8 mouse cellular contexts compared by ENCODE assay signal in the genomic region with DNA sequence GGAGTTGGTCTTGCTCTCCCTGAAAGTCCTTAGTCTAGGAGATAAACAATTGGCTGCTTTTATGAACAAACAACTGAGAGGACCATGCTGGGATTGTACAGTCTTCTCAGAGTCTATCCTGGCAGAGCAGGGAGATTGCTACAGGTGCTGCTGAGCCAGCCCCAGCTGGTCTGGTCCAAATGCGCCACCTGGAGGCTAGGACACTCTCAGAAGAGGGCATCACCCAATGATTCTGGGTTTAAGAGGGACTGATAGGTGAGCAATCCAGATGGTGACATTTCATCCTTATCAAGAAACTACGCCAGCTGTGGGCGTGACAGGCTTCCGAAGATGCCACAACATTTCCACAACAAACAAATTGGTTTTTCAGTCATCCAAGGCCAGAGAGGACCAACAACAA. TPM values are rescaled to one million over a fixed set of nuclear protein-coding genes. Genes with fewer than 3 reads are reported as not detected.
A peak's percentile ranks its signal among the peaks of the same experiment; 100 is the strongest.
DNase-seq lines count a peak whose midpoint lies in the region; ATAC-seq and TF ChIP-seq lines count a peak whose summit lies in the region.

No protein-coding gene starts in this region.

- H3K9ac ChIP-seq in heart, embryonic 11.5 days (ENCODE audit: low read depth, low read length) = no peak overlapping the region
- no peak overlapping the region for H3K9ac ChIP-seq in limb, embryonic 14.5 days (ENCODE audit: low read depth, low read length, severe bottlenecking)
- H3K9ac ChIP-seq in stomach, embryonic 15.5 days = no peak overlapping the region

- H3K27ac ChIP-seq in heart, embryonic 11.5 days (ENCODE audit: low read depth, low read length) = no peak overlapping the region
- no peak overlapping the region for H3K27ac ChIP-seq in limb, embryonic 14.5 days (replicated peaks; ENCODE audit: low read depth, low read length)
- no peak overlapping the region for H3K27ac ChIP-seq in stomach, embryonic 15.5 days

- peak; percentile 39 to 76 for DNase-seq in heart, adult 18-20 months
- DNase-seq in cerebellum, adult 9-11 months = peak; percentile 31
- DNase-seq in frontal cortex, postnatal 14 days (ENCODE audit: low spot score in 2 of 2) = peak; percentile 23 to 55
- DNase-seq in kidney, adult 9 months = peak; percentile 77
- peak; percentile 48 for DNase-seq in limb, embryonic 14.5 days (ENCODE audit: low spot score)
- DNase-seq in neural tube, embryonic 10.5 days (ENCODE audit: extremely low spot score, low spot score) = peak; percentile 59

- no peak overlapping the region for H3K4me3 ChIP-seq in heart, embryonic 11.5 days (ENCODE audit: low read depth, low read length)
- H3K4me3 ChIP-seq in limb, embryonic 14.5 days (replicated peaks; ENCODE audit: low read length) = no peak overlapping the region
- no peak overlapping the region for H3K4me3 ChIP-seq in stomach, embryonic 15.5 days (replicated peaks)

- H3K36me3 ChIP-seq in heart, embryonic 11.5 days (ENCODE audit: control insufficient read depth, insufficient read depth, low read length) = no peaks in the 10 kb centered on the region
- H3K36me3 ChIP-seq in limb, embryonic 14.5 days (ENCODE audit: control insufficient read depth, insufficient read depth, low read length) = no peaks in the 10 kb centered on the region
- no peaks in the 10 kb centered on the region for H3K36me3 ChIP-seq in stomach, embryonic 15.5 days

- no peaks in the 10 kb centered on the region for H3K9me3 ChIP-seq in heart, embryonic 11.5 days (replicated peaks; ENCODE audit: control insufficient read depth, low read length)
- H3K9me3 ChIP-seq in limb, embryonic 14.5 days (ENCODE audit: control insufficient read depth, low read length) = no peaks in the 10 kb centered on the region
- no peaks in the 10 kb centered on the region for H3K9me3 ChIP-seq in stomach, embryonic 15.5 days

- no peaks in the 10 kb centered on the region for H3K27me3 ChIP-seq in heart, embryonic 11.5 days (ENCODE audit: control insufficient read depth, insufficient read depth, low read length)
- no peaks in the 10 kb centered on the region for H3K27me3 ChIP-seq in limb, embryonic 14.5 days (ENCODE audit: control insufficient read depth, insufficient read depth, low read length)
- H3K27me3 ChIP-seq in stomach, embryonic 15.5 days (replicated peaks) = no peaks in the 10 kb centered on the region

- H3K4me2 ChIP-seq in heart, embryonic 11.5 days = no peak overlapping the region
- H3K4me2 ChIP-seq in limb, embryonic 14.5 days (replicated peaks; ENCODE audit: low read depth, low read length, severe bottlenecking) = no peak overlapping the region
- H3K4me2 ChIP-seq in stomach, embryonic 15.5 days = no peak overlapping the region

- 23% methylated on average over 4 of the region's 4 CpGs for WGBS in heart, embryonic 11.5 days (ENCODE audit: insufficient replicate concordance)
- WGBS in limb, embryonic 14.5 days = 44% methylated on average over 4 of the region's 4 CpGs
- WGBS in stomach, embryonic 15.5 days = 33% methylated on average over 4 of the region's 4 CpGs

- no peaks in the 10 kb centered on the region for H3K4me1 ChIP-seq in heart, embryonic 11.5 days (ENCODE audit: control insufficient read depth, insufficient read depth, low read length)
- H3K4me1 ChIP-seq in limb, embryonic 14.5 days (ENCODE audit: control insufficient read depth, insufficient read depth, low read length) = no peaks in the 10 kb centered on the region
- H3K4me1 ChIP-seq in stomach, embryonic 15.5 days = no peaks in the 10 kb centered on the region

- TF ChIP-seq POLR2A in limb, embryonic 14.5 days (IDR thresholded peaks at IDR 0.05; ENCODE audit: borderline replicate concordance, extremely low read depth, insufficient read depth, insufficient read length) = no peak

- ATAC-seq in heart, embryonic 11.5 days (replicated peaks; ENCODE audit: insufficient number of reproducible peaks, low FRiP score, low TSS enrichment) = no peak
- ATAC-seq in limb, embryonic 14.5 days (ENCODE audit: low FRiP score, low read depth) = no peak
- peak; percentile 87 for ATAC-seq in stomach, embryonic 15.5 days (ENCODE audit: insufficient read depth, low FRiP score, low read depth)

RNA-seq across cellular contexts. Expression of gene Smarca5, which starts 51.2 kb away (rescaled TPM):
- 10 to 100 TPM; 37.1 to 38.0 TPM for total RNA-seq in heart, adult 18-20 months (2021)
- polyA plus RNA-seq in heart, embryonic 11.5 days (2014; fragmentation: Nextera tagmentation; extraction: Ambion mirVana) = 51.6 and 52.7 TPM in 2 replicates
- polyA plus RNA-seq in limb, embryonic 14.5 days (2012; rRNA removed) = 19.5 and 24.6 TPM in 2 replicates
- polyA plus RNA-seq in limb, embryonic 14.5 days (2014; fragmentation: Nextera tagmentation; extraction: Ambion mirVana) = 78.1 and 83.1 TPM in 2 replicates
- polyA plus RNA-seq in stomach, embryonic 15.5 days (2015; fragmentation: Nextera tagmentation; extraction: Ambion mirVana) = 72.6 and 73.7 TPM in 2 replicates
